Comparison of ENCODE assay signal across 7 mouse cellular contexts in the genomic region with DNA sequence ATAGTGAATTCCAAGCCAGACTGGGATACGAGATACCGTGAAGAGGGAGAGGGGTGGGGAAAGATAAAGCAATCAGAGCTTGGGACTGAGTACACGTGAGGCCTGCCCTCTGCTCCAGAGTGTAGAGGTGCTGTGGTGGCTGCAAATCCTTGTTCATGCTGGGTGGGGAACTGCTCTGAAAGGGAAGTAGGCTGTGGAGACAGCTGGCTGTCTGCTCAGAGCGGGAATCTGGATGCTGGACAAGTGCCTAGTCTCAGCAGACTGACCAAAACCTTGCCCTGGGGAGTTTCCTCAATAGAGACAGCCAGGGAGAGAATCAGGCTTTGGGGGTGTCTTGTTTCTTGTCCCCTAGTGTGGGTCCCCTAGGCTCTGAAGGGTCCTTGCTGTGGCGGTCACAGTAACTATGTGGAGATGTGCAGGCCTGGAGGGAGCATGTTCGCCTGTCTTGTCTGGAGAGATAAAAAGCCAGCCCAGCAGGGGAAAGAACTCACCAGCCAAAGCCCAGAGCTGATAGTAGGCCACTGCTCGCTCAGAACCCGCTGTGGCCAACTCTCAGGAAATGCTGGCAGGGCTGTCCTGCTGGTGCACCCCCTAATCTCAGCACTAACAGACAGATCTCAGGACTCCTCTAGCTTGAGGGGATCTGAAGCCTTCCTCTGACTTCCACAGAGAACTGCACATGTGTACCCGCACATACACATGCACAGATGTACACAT. TPM values are rescaled to one million over a fixed set of nuclear protein-coding genes. Genes with fewer than 3 reads are reported as not detected.
A peak's percentile ranks its signal among the peaks of the same experiment; 100 is the strongest.
DNase-seq lines count a peak whose midpoint lies in the region; ATAC-seq and TF ChIP-seq lines count a peak whose summit lies in the region.

No protein-coding gene starts in this region.

- no peak for TF ChIP-seq CTCF in liver, embryonic 14.5 days (IDR thresholded peaks at IDR 0.05; ENCODE audit: low read depth)

- 53% methylated on average over 9 of the region's 9 CpGs for WGBS in embryonic facial prominence, embryonic 15.5 days
- 54% methylated on average over 9 of the region's 9 CpGs for WGBS in hindbrain, embryonic 15.5 days
- WGBS in liver, embryonic 14.5 days (ENCODE audit: insufficient replicate concordance), result 7% methylated on average over 9 of the region's 9 CpGs

- no peaks in the 10 kb centered on the region for H3K36me3 ChIP-seq in embryonic facial prominence, embryonic 15.5 days
- H3K36me3 ChIP-seq in hindbrain, embryonic 15.5 days, result no peaks in the 10 kb centered on the region
- H3K36me3 ChIP-seq in liver, embryonic 14.5 days (replicated peaks; ENCODE audit: control insufficient read depth, insufficient read depth, low read depth), result peaks cover 3% of the 10 kb centered on the region

- ATAC-seq in embryonic facial prominence, embryonic 15.5 days (ENCODE audit: insufficient number of reproducible peaks, low FRiP score, low TSS enrichment, low read depth), result no peak
- no peak for ATAC-seq in hindbrain, embryonic 15.5 days (ENCODE audit: low FRiP score, low read depth)
- peak; percentile 32; the same call in 1 of the 2 replicates for ATAC-seq in liver, embryonic 14.5 days (ENCODE audit: insufficient read depth)

- H3K27ac ChIP-seq in embryonic facial prominence, embryonic 15.5 days (replicated peaks), result peak overlapping the region; percentile 59
- H3K27ac ChIP-seq in hindbrain, embryonic 15.5 days (replicated peaks), result peak overlapping the region; percentile 54
- H3K27ac ChIP-seq in liver, embryonic 14.5 days, result peak overlapping the region; percentile 79

- no peaks in the 10 kb centered on the region for H3K9me3 ChIP-seq in embryonic facial prominence, embryonic 15.5 days (replicated peaks)
- H3K9me3 ChIP-seq in hindbrain, embryonic 15.5 days, result no peaks in the 10 kb centered on the region
- no peaks in the 10 kb centered on the region for H3K9me3 ChIP-seq in liver, embryonic 14.5 days (ENCODE audit: control insufficient read depth, low read length)

- H3K4me2 ChIP-seq in embryonic facial prominence, embryonic 15.5 days (replicated peaks), result no peak overlapping the region
- no peak overlapping the region for H3K4me2 ChIP-seq in hindbrain, embryonic 15.5 days
- peak overlapping the region; percentile 45 for H3K4me2 ChIP-seq in liver, embryonic 14.5 days (ENCODE audit: low read depth)

- DNase-seq in ovary, postnatal 36 days (ENCODE audit: low spot score), result peak; percentile 41
- DNase-seq in ovary, postnatal 14 days (ENCODE audit: low spot score), result no peak
- no peak for DNase-seq in liver, embryonic 14.5 days (ENCODE audit: low read depth in 3 of 3, low spot score in 3 of 3)
- peak; percentile 47 for DNase-seq in testis, postnatal 14 days (ENCODE audit: low spot score)
- no peak for DNase-seq in embryo, embryonic 10.5 days (ENCODE audit: low spot score)

- H3K4me1 ChIP-seq in embryonic facial prominence, embryonic 15.5 days, result peaks cover 69% of the 10 kb centered on the region
- peaks cover 43% of the 10 kb centered on the region for H3K4me1 ChIP-seq in hindbrain, embryonic 15.5 days (replicated peaks)
- H3K4me1 ChIP-seq in liver, embryonic 14.5 days (replicated peaks; ENCODE audit: control insufficient read depth in 2 of 2, insufficient read depth in 2 of 2, low read length in 1 of 2), result peaks cover 48 to 72% of the 10 kb centered on the region in 2 experiments

- H3K4me3 ChIP-seq in embryonic facial prominence, embryonic 15.5 days (replicated peaks), result no peak overlapping the region
- no peak overlapping the region for H3K4me3 ChIP-seq in hindbrain, embryonic 15.5 days
- no peak overlapping the region for H3K4me3 ChIP-seq in liver, embryonic 14.5 days (ENCODE audit: insufficient read depth in 1 of 2, low read depth in 2 of 2, low read length in 2 of 2)

- H3K27me3 ChIP-seq in embryonic facial prominence, embryonic 15.5 days, result no peaks in the 10 kb centered on the region
- no peaks in the 10 kb centered on the region for H3K27me3 ChIP-seq in hindbrain, embryonic 15.5 days
- H3K27me3 ChIP-seq in liver, embryonic 14.5 days (ENCODE audit: control insufficient read depth, insufficient read depth, low read length), result no peaks in the 10 kb centered on the region

- H3K9ac ChIP-seq in embryonic facial prominence, embryonic 15.5 days, result no peak overlapping the region
- no peak overlapping the region for H3K9ac ChIP-seq in hindbrain, embryonic 15.5 days
- peak overlapping the region; percentile 28 for H3K9ac ChIP-seq in liver, embryonic 14.5 days (replicated peaks)

- TF ChIP-seq EP300 in liver, embryonic 14.5 days (IDR thresholded peaks at IDR 0.05; ENCODE audit: low read depth), result peak; percentile 33

RNA-seq across cellular contexts. Expression of a gene that starts 3.2 kb away (rescaled TPM):
- polyA plus RNA-seq in embryonic facial prominence, embryonic 15.5 days (2015; fragmentation: Nextera tagmentation; extraction: Ambion mirVana), result 115 and 124 TPM in 2 replicates
- 22.9 and 24.3 TPM in 2 replicates for polyA plus RNA-seq in hindbrain, embryonic 15.5 days (2015; fragmentation: Nextera tagmentation; extraction: Ambion mirVana)
- polyA plus RNA-seq in liver, embryonic 14.5 days (2012; rRNA removed), result 122 and 136 TPM in 2 replicates
- polyA plus RNA-seq in liver, embryonic 14.5 days (2014; fragmentation: Nextera tagmentation; extraction: Ambion mirVana), result 135 and 144 TPM in 2 replicates

RNA-seq across cellular contexts. Expression of a gene that starts 3.3 kb away (rescaled TPM):
- 5.3 and 5.8 TPM in 2 replicates for polyA plus RNA-seq in embryonic facial prominence, embryonic 15.5 days (2015; fragmentation: Nextera tagmentation; extraction: Ambion mirVana)
- polyA plus RNA-seq in hindbrain, embryonic 15.5 days (2015; fragmentation: Nextera tagmentation; extraction: Ambion mirVana), result 6.9 and 7.2 TPM in 2 replicates
- 7.1 and 7.6 TPM in 2 replicates for polyA plus RNA-seq in liver, embryonic 14.5 days (2012; rRNA removed)
- 7.5 and 9.8 TPM in 2 replicates for polyA plus RNA-seq in liver, embryonic 14.5 days (2014; fragmentation: Nextera tagmentation; extraction: Ambion mirVana)

RNA-seq across cellular contexts. Expression of a gene that starts 19.6 kb away (rescaled TPM):
- polyA plus RNA-seq in embryonic facial prominence, embryonic 15.5 days (2015; fragmentation: Nextera tagmentation; extraction: Ambion mirVana), result 0.60 and 0.76 TPM in 2 replicates
- 0.93 and 1.6 TPM in 2 replicates for polyA plus RNA-seq in hindbrain, embryonic 15.5 days (2015; fragmentation: Nextera tagmentation; extraction: Ambion mirVana)
- 0.03 and 0.08 TPM in 2 replicates for polyA plus RNA-seq in liver, embryonic 14.5 days (2012; rRNA removed)
- polyA plus RNA-seq in liver, embryonic 14.5 days (2014; fragmentation: Nextera tagmentation; extraction: Ambion mirVana), result 0.10 and 0.28 TPM in 2 replicates

RNA-seq across cellular contexts. Expression of a gene that starts 19.6 kb away (rescaled TPM):
- 76.1 and 79.6 TPM in 2 replicates for polyA plus RNA-seq in embryonic facial prominence, embryonic 15.5 days (2015; fragmentation: Nextera tagmentation; extraction: Ambion mirVana)
- polyA plus RNA-seq in hindbrain, embryonic 15.5 days (2015; fragmentation: Nextera tagmentation; extraction: Ambion mirVana), result 17.2 and 19.3 TPM in 2 replicates
- 36.5 and 48.8 TPM in 2 replicates for polyA plus RNA-seq in liver, embryonic 14.5 days (2012; rRNA removed)
- polyA plus RNA-seq in liver, embryonic 14.5 days (2014; fragmentation: Nextera tagmentation; extraction: Ambion mirVana), result 48.6 and 50.4 TPM in 2 replicates

RNA-seq across cellular contexts. Expression of a gene that starts 20.0 kb away (rescaled TPM):
- 225 and 239 TPM in 2 replicates for polyA plus RNA-seq in embryonic facial prominence, embryonic 15.5 days (2015; fragmentation: Nextera tagmentation; extraction: Ambion mirVana)
- polyA plus RNA-seq in hindbrain, embryonic 15.5 days (2015; fragmentation: Nextera tagmentation; extraction: Ambion mirVana), result 41.6 and 47.4 TPM in 2 replicates
- polyA plus RNA-seq in liver, embryonic 14.5 days (2012; rRNA removed), result 123 and 181 TPM in 2 replicates
- 371 and 373 TPM in 2 replicates for polyA plus RNA-seq in liver, embryonic 14.5 days (2014; fragmentation: Nextera tagmentation; extraction: Ambion mirVana)

Comparison
In these comparisons a context has a peak if more than half of its experiments do, and no peak if none do; other contexts are left out.
1. DNase-seq: peak in ovary, postnatal 36 days (single experiment) and testis, postnatal 14 days (single experiment); none in ovary, postnatal 14 days (single experiment), liver, embryonic 14.5 days (0 of 3) and embryo, embryonic 10.5 days (single experiment).
2. Peak in every context shown above with its lines, with median percentiles within 50 percentile points of each other: H3K27ac ChIP-seq.